Mouse (Mus musculus) ES-E14 (cell line): ENCODE data around the gene Gm17545.

ENCODE experiments used
- CHD2 ChIP-seq: IDR thresholded peaks from 2 replicates; pipeline ENCODE4 v1.6.1; 2014; ENCODE audit warnings: mild to moderate bottlenecking, low read depth, low read length, inconsistent platforms
- ZC3H11A ChIP-seq: IDR thresholded peaks from 2 replicates; pipeline ENCODE4 v1.6.1; 2012; ENCODE audit warnings: low read depth, mild to moderate bottlenecking, inconsistent platforms, low read length, borderline replicate concordance
- ZNF384 ChIP-seq: IDR thresholded peaks from 2 replicates; pipeline ENCODE4 v1.6.1; 2012; ENCODE audit warnings: low read depth, low read length, inconsistent platforms

DNA sequence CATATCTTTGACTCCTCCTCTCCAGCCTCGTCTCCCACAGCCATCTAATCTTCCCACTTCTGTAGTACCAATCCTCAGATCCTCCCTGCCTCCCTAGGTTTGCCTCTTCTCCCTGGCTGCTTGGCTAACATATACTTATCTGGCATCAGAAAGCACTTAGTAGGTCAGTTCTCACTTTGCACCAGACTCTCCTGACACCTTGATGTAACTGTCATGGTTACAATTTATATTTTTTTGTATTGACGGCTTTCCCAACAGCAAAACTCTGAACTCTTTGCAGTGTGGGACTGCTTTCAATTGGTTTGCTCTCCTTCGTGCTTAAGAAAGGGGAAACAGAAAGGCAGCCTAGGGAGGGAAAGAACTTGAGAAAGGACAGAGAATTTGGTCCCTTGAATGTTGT, 37.9 kb upstream of the Gm17545 start:
- TF ChIP-seq ZNF384 = no peak
- no peak for TF ChIP-seq ZC3H11A
- no peak for TF ChIP-seq CHD2
